ENCODE assay signal across 27 mouse cellular contexts in the genomic region with DNA sequence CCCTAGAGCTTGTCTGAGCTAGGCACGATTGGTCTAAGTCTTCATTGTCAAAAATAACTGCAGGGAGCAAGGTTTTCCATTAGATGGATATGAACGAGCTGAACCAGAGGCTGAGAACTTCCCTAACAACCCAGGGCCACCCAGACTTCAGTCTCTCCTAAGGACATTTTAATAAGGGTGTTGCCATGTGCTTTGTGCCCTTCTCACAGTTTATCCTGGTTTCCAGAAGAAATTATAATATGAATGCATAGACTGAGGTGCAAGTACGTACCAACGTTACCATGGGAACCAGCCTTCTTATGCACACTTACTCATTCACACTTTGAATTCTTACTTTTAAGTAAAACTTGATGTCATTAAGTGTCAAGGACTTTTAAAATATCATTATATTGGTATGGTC.
A peak's percentile ranks its signal among the peaks of the same experiment; 100 is the strongest.
DNase-seq lines count a peak whose midpoint lies in the region; ATAC-seq and TF ChIP-seq lines count a peak whose summit lies in the region.
"Had no signal": no experiment of that assay in that cellular context is flagged by ENCODE, and none has a peak within 500 bp of the region (broad histone marks: within the 10 kb centered on the region; RNA-seq: fewer than 3 reads in every experiment).

No protein-coding gene starts in this region.

- TF ChIP-seq POLR2A in brain, embryonic 14.5 days (IDR thresholded peaks at IDR 0.05; ENCODE audit: borderline replicate concordance, extremely low read depth, insufficient read depth, insufficient read length, poor library complexity, severe bottlenecking), result no peak

- no peaks in the 10 kb centered on the region for H3K9me3 ChIP-seq in hindbrain, embryonic 11.5 days (ENCODE audit: control insufficient read depth, low read length)
- H3K9me3 ChIP-seq in hindbrain, postnatal 0 days (ENCODE audit: low read length), result no peaks in the 10 kb centered on the region
- H3K9me3 ChIP-seq in midbrain, embryonic 12.5 days, result no peaks in the 10 kb centered on the region
- no peaks in the 10 kb centered on the region for H3K9me3 ChIP-seq in midbrain, embryonic 13.5 days
- no peaks in the 10 kb centered on the region for H3K9me3 ChIP-seq in neural tube, embryonic 15.5 days (replicated peaks)
- H3K9me3 ChIP-seq: embryonic facial prominence, embryonic 10.5 days; embryonic facial prominence, embryonic 15.5 days; heart, embryonic 10.5 days; heart, embryonic 15.5 days; intestine, embryonic 15.5 days; liver, embryonic 12.5 days had no signal

- H3K9ac ChIP-seq in hindbrain, embryonic 11.5 days (ENCODE audit: low read depth, low read length), result no peak overlapping the region
- no peak overlapping the region for H3K9ac ChIP-seq in hindbrain, postnatal 0 days (replicated peaks; ENCODE audit: low read length)
- no peak overlapping the region for H3K9ac ChIP-seq in midbrain, embryonic 12.5 days (replicated peaks)
- H3K9ac ChIP-seq in midbrain, embryonic 13.5 days (replicated peaks), result no peak overlapping the region
- no peak overlapping the region for H3K9ac ChIP-seq in neural tube, embryonic 15.5 days (replicated peaks)
- H3K9ac ChIP-seq: embryonic facial prominence, embryonic 15.5 days; heart, embryonic 15.5 days; intestine, embryonic 15.5 days; liver, embryonic 12.5 days; liver, postnatal 0 days had no signal

- H3K4me1 ChIP-seq in hindbrain, embryonic 11.5 days (replicated peaks; ENCODE audit: control insufficient read depth, insufficient read depth, low read length), result no peaks in the 10 kb centered on the region
- no peaks in the 10 kb centered on the region for H3K4me1 ChIP-seq in hindbrain, postnatal 0 days (ENCODE audit: insufficient read depth, low read length)
- peaks cover 6% of the 10 kb centered on the region; the same call in 1 of the 2 replicates for H3K4me1 ChIP-seq in midbrain, embryonic 12.5 days
- peaks cover 8% of the 10 kb centered on the region; the same call in 1 of the 2 replicates for H3K4me1 ChIP-seq in midbrain, embryonic 13.5 days (replicated peaks)
- no peaks in the 10 kb centered on the region for H3K4me1 ChIP-seq in neural tube, embryonic 15.5 days
- H3K4me1 ChIP-seq: liver, embryonic 12.5 days; megakaryocyte, embryonic 14.5 days had no signal

- no peak for DNase-seq in hindbrain, embryonic 11.5 days (ENCODE audit: low spot score)
- no peak for DNase-seq in hindbrain, postnatal 0 days (ENCODE audit: low spot score)
- DNase-seq in brain, embryonic 14.5 days (ENCODE audit: low read depth), result peak; percentile 52
- no peak for DNase-seq in ovary, adult 18-20 months (ENCODE audit: low spot score)
- DNase-seq: adrenal gland, postnatal 25 days; cerebellum, adult 8-10 months; cerebellum, postnatal 25 days; gastrocnemius, postnatal 25 days; kidney, adult 2 months; kidney, postnatal 36 days; layer of hippocampus, postnatal 36 days; left cerebral cortex, postnatal 4 days; liver, postnatal 0 days; lung, postnatal 4 days; thymus, postnatal 4 days had no signal

- H3K4me3 ChIP-seq in hindbrain, embryonic 11.5 days (ENCODE audit: low read depth, low read length), result no peak overlapping the region
- H3K4me3 ChIP-seq in hindbrain, postnatal 0 days (ENCODE audit: low read length), result no peak overlapping the region
- no peak overlapping the region for H3K4me3 ChIP-seq in midbrain, embryonic 12.5 days
- H3K4me3 ChIP-seq in midbrain, embryonic 13.5 days (replicated peaks), result no peak overlapping the region
- H3K4me3 ChIP-seq in neural tube, embryonic 15.5 days (replicated peaks), result no peak overlapping the region
- H3K4me3 ChIP-seq: embryonic facial prominence, embryonic 10.5 days; embryonic facial prominence, embryonic 15.5 days; heart, embryonic 10.5 days; heart, embryonic 15.5 days; intestine, embryonic 15.5 days; liver, embryonic 12.5 days; megakaryocyte, embryonic 14.5 days had no signal

- H3K36me3 ChIP-seq in hindbrain, embryonic 11.5 days (ENCODE audit: control insufficient read depth, insufficient read depth, low read length), result no peaks in the 10 kb centered on the region
- H3K36me3 ChIP-seq in hindbrain, postnatal 0 days (ENCODE audit: insufficient read depth, low read length), result no peaks in the 10 kb centered on the region
- H3K36me3 ChIP-seq in midbrain, embryonic 12.5 days, result no peaks in the 10 kb centered on the region
- H3K36me3 ChIP-seq in midbrain, embryonic 13.5 days, result no peaks in the 10 kb centered on the region
- H3K36me3 ChIP-seq in neural tube, embryonic 15.5 days, result no peaks in the 10 kb centered on the region
- H3K36me3 ChIP-seq: embryonic facial prominence, embryonic 10.5 days; embryonic facial prominence, embryonic 15.5 days; heart, embryonic 10.5 days; heart, embryonic 15.5 days; intestine, embryonic 15.5 days; liver, embryonic 12.5 days had no signal

- H3K27me3 ChIP-seq in hindbrain, embryonic 11.5 days (ENCODE audit: control insufficient read depth, insufficient read depth, low read length), result no peaks in the 10 kb centered on the region
- H3K27me3 ChIP-seq in hindbrain, postnatal 0 days (ENCODE audit: insufficient read depth, low read length), result no peaks in the 10 kb centered on the region
- no peaks in the 10 kb centered on the region for H3K27me3 ChIP-seq in midbrain, embryonic 12.5 days
- H3K27me3 ChIP-seq in midbrain, embryonic 13.5 days, result no peaks in the 10 kb centered on the region
- no peaks in the 10 kb centered on the region for H3K27me3 ChIP-seq in neural tube, embryonic 15.5 days (replicated peaks)
- H3K27me3 ChIP-seq: embryonic facial prominence, embryonic 15.5 days; heart, embryonic 15.5 days; intestine, embryonic 15.5 days; liver, embryonic 12.5 days; megakaryocyte, embryonic 14.5 days had no signal

- H3K27ac ChIP-seq in hindbrain, embryonic 11.5 days (ENCODE audit: low read depth, low read length), result no peak overlapping the region
- H3K27ac ChIP-seq in hindbrain, postnatal 0 days, result no peak overlapping the region
- H3K27ac ChIP-seq in midbrain, embryonic 12.5 days (replicated peaks), result no peak overlapping the region
- no peak overlapping the region for H3K27ac ChIP-seq in midbrain, embryonic 13.5 days
- H3K27ac ChIP-seq in neural tube, embryonic 15.5 days (replicated peaks), result 0 out of 2 replicates have a peak overlapping the region, but pooled peaks have one; percentile 10
- H3K27ac ChIP-seq: embryonic facial prominence, embryonic 10.5 days; embryonic facial prominence, embryonic 15.5 days; heart, embryonic 10.5 days; heart, embryonic 15.5 days; intestine, embryonic 15.5 days; liver, embryonic 12.5 days had no signal

- H3K4me2 ChIP-seq in hindbrain, embryonic 11.5 days (replicated peaks; ENCODE audit: low read depth, low read length), result no peak overlapping the region
- no peak overlapping the region for H3K4me2 ChIP-seq in hindbrain, postnatal 0 days (ENCODE audit: low read depth, low read length)
- H3K4me2 ChIP-seq in midbrain, embryonic 12.5 days (replicated peaks), result no peak overlapping the region
- H3K4me2 ChIP-seq in midbrain, embryonic 13.5 days (replicated peaks), result no peak overlapping the region
- H3K4me2 ChIP-seq in neural tube, embryonic 15.5 days, result no peak overlapping the region
- H3K4me2 ChIP-seq: embryonic facial prominence, embryonic 15.5 days; heart, embryonic 15.5 days; intestine, embryonic 15.5 days; liver, embryonic 12.5 days had no signal

- peak; percentile 48 for ATAC-seq in hindbrain, embryonic 11.5 days (ENCODE audit: low FRiP score)
- ATAC-seq in hindbrain, postnatal 0 days, result no peak
- peak; percentile 52; the same call in 1 of the 2 replicates for ATAC-seq in midbrain, embryonic 12.5 days (ENCODE audit: low FRiP score, low read depth)
- ATAC-seq in midbrain, embryonic 13.5 days, result no peak
- ATAC-seq in neural tube, embryonic 15.5 days (ENCODE audit: low FRiP score), result no peak
- ATAC-seq: CD4-positive, CD25-positive, alpha-beta regulatory T cell, adult 4 months; hindbrain, embryonic 16.5 days; intestine, embryonic 15.5 days; liver, embryonic 12.5 days; liver, postnatal 0 days had no signal

- TF ChIP-seq CTCF in hindbrain, postnatal 0 days (IDR thresholded peaks at IDR 0.05; ENCODE audit: low read depth), result no peak
- TF ChIP-seq CTCF in brain, embryonic 14.5 days (IDR thresholded peaks at IDR 0.05; ENCODE audit: borderline replicate concordance, extremely low read depth, insufficient read depth, insufficient read length), result no peak

- WGBS in hindbrain, embryonic 11.5 days, result 50% methylated on average over 4 of the region's 4 CpGs
- WGBS in hindbrain, postnatal 0 days, result 38% methylated on average over 4 of the region's 4 CpGs
- 50% methylated on average over 4 of the region's 4 CpGs for WGBS in midbrain, embryonic 12.5 days
- 40% methylated on average over 4 of the region's 4 CpGs for WGBS in midbrain, embryonic 13.5 days
- WGBS in neural tube, embryonic 15.5 days, result 33% methylated on average over 4 of the region's 4 CpGs

Comparison
In these comparisons a context has a peak if more than half of its experiments do, and no peak if none do; other contexts are left out.
1. ATAC-seq: peak in hindbrain, embryonic 11.5 days (single experiment) and midbrain, embryonic 12.5 days (single experiment); none in hindbrain, postnatal 0 days (single experiment), midbrain, embryonic 13.5 days (single experiment) and neural tube, embryonic 15.5 days (single experiment).